Mouse (Mus musculus): ENCODE measurements around the gene Prrc2a.

- 0 out of 2 replicates have a peak, but pooled peaks have one; percentile 5 for TF ChIP-seq POLR2A (IDR thresholded peaks at IDR 0.05; ENCODE audit: low read depth, low read length)
- TF ChIP-seq CTCF (IDR thresholded peaks at IDR 0.05; ENCODE audit: extremely low read depth, insufficient read length, insufficient replicate concordance, low read depth, low read length), result no peak
Observed at GRCm38 (mm10) chr17:35135591-35136320, 28.9 kb downstream of the Prrc2a start.
